Mouse (Mus musculus) lung, postnatal 36 days (tissue): ENCODE measurements around the gene Exoc4.
A peak's percentile ranks its signal among the peaks of the same experiment; 100 is the strongest.

Experiments
- DNase-seq: peaks from one replicate; pipeline ENCODE4 v3.0.0; 2022; ENCODE audit warnings: mixed read lengths

Gene Exoc4

DNA sequence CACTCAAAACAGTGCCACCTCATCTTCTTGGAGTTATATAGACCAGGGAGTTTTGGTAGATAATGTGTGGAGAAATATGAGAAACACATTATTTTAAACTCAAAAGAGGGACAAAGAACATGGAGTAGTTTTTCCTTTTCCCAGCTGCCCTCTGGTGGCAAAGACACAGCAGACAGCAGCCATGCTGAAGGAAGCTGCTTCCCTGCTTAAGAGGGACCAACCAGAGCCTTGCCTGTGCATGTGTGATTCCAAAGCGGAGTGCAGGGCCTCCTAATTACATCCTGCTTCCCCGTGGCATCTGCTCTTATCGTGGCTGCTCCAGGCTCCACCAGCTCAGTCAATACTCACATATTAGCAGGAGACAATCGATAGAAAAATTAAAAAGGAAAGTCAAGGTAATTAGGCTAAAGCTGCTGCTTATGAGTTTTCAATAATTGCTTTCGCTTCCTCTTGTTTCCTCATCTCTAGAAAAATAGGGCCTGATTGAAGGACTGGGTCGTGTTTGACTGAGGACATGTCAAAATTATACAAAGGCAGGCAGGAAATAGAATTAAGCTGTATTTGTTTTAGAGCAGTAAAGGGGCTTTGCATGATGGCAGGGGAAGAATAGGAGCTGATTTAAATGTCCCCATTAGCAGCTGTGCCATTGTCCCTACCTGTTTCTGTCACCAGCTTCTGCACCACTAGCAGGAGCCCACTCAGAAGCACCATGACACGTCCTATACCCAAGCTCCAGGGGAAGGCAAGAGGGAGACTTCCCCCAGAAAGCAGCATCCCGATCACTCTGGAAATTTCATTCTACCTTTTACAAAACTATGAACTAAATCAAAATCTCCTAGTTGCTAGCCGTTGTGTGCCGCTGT is 433.1 kb downstream of the Exoc4 start:
- peak; percentile 19 for DNase-seq

DNA sequence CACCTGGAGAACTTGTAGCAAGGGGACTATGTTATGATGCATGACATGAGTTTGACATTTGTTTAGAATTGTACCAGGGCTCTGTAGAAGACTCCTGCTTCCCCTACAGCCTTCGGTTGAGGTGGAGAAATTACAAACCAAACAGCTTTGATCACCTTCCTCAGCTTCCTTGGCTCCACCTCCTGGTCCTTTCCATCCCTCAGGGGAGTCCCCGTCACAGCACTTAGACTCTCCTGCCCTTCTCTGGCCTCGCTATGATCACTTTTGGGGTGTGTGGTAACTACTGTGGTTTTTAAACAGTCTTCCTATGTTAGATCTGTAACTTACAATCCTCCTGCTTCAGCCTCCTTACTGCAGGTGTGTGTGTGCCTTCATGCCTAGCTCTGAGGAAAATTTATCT is 434.6 kb downstream of the Exoc4 start:
- DNase-seq: no peak

DNA sequence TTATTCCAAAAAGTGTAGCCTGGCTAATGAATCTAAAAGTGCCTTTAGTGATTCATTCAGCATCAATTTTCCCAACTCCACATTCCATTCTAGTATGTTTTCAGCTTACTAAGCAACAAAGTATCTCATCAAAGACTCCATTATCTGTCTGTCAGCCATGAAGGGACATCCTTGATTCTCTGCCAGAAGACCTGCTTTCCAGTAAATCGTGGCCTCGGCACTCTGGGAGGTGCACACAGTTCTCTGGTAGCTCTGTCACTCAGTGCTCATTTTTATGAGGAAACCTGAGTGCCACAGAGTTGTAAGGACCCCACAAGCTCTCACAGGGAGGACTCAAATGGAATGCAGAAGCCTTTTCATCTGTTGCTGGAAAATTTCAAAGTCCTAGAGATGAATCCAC is 436.4 kb downstream of the Exoc4 start:
- DNase-seq: no peak

DNA sequence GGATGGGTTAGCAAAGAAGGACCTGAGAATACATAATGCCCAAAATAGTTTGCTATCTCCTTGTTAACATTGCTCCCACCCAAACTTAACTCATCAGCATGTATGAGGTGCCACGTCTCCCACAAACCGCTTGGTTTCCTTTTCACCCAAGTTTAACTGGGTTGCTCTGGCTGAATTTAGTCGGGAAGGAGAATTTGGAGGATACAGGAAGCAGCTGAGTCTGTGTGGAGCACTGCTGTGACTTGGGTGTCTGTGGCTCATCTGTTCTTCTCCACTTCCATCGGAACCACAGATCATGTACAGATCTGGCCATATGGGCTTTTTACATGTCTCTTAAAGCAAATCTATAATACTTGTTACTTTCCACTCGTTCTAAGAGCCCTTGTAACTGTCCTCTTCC is 441.7 kb downstream of the Exoc4 start:
- DNase-seq: no peak

DNA sequence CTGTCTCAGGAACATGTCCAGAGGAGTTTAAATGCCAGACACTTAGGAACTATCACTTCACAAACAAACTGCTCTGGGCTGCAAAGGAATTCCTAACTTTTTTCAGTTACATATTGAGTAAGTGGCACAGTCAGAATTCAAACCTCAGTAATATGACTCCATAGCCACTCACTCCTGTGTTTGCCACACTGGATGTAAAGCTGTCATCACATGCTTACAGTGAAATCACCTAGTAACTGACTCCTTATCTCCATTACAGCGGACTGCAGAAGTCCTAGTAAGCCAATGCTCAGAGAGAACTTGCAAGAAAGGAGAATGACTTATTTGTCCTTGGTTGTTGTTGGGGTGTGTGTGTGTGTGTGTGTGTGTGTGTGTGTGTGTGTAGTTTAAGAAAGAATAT is 448.1 kb downstream of the Exoc4 start:
- no peak for DNase-seq

DNA sequence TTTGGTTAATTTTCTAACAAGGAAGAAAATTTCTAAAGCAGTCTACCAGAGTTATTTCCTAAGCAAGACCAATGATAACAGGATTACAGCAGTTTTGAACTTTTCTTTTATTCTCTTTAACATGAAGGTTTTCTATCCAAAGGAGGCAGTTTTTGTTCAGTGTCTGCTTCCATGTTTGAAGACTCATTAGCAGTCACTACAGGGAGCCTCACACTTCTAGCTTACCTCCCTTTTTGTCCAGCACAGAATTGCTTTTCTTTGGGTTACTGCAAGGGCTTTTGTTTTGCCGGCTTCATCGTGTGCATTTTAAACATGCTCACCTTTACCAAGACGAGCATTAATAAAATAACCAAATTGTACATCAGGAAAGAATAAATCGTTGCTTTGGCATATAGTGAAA is 460.0 kb downstream of the Exoc4 start:
- DNase-seq: no peak

DNA sequence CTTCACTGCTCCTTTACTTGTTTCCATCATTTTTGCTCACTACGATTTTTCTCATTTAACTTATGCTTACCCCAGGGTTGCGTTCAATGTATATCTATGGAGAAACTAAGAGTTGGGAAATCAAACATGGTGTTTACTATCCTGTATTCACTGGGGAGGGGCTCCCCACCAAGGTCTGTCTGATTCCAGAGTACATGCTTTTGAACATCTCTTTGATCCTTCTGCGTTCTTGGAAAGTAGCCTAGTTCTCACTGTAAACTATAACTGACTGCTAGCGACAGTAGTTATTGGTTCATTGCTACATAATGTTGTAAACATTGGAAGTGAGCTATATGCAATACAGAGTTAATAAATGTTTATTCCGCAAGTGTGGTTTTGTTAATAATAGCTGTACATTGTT is 460.5 kb downstream of the Exoc4 start:
- no peak for DNase-seq

DNA sequence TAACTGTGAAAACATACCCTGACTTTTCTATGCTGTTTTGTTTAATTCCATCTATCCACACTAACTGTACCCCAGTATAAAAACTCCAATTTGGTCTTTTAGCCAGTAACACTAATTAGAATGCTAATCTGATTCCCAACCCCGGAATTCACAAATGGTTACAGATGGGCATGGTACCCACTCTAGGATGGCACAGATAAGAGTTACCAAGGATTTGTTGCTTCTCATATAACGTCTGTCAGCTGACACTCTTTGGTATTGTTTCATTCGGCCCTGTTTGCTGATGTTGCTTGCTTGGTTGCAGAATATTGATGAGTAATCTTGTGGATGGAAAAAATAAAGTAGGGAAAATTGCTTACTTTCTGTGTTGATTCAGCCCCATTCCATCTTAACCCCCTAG is 462.9 kb downstream of the Exoc4 start:
- DNase-seq: no peak

DNA sequence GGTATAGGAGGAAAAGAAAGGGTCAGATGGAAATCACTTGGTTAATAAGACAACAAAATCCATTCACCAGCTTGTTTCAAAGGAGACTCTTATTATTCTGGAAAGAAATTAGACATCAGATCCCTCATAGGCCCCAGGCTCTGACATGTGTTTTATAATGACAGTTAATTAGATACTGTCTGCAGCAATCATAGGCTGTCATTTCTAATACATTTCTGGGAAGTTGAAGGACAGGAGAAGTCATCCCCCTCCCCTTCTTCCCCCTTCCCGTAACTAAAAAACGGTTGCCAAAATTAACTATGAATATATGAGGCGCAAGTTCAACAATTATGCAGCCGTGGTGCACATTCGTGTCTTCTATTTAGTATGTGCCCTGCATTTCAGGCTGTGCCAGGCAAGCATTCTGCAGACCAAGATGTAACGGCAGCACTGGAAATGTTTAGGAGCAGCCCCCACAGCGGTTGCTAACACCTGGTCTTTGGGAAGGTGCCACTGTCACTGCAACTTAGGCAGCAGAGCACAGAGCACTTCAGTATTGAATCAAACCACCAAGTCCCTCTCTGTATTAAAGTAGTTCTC is 463.7 kb downstream of the Exoc4 start:
- no peak for DNase-seq

DNA sequence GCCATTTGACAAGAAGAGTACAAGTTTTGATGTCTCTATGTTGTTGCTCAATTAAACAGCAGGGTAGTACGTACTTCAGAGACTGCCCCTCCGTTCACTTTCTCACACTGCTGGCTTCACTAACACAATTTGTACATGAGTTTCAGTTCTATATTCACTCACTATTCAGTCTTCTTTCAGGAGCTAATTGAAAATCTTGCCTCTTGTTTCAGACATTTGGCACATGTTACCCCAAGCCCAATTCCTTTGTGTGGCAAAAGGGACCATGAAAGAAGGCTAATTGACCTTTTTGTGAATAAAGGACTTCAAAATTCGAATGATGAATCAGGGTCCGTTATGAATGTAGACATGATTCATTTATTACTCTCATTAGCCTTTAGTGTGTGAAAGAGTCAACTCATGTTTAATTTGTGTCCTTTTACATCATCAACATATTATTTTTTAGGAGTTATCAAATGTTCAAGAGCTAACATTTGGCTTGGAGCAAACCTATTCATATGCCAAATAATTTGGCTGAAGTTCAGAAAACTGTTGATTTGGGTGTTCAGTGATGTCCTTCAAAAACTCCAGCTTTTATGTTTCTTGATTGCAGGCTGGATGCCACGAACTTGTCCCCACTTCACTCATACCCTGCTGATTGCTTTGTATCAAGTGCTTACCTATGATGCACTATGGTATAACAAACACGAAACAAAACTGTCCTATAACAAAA is 467.5 kb downstream of the Exoc4 start:
- DNase-seq: peak; percentile 1

DNA sequence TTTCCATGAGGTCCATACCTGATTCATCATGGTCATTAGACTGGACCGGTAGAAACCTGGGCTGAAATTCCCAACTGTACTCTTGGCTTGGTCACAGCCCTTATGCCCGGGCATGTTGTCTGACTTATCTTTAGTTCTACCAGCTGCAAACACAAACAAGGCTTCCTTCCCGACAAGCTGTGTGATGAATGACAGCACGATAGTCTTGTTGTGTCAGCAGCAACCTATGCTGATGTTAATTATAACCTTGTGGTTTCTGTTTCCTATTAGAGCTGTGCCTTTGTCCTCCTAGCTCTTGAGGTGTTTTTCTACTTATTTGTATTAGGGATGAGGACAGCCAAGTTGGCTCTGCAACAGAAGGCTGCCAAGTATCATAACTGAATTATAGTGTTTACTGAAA is 472.3 kb downstream of the Exoc4 start:
- peak; percentile 0 for DNase-seq

DNA sequence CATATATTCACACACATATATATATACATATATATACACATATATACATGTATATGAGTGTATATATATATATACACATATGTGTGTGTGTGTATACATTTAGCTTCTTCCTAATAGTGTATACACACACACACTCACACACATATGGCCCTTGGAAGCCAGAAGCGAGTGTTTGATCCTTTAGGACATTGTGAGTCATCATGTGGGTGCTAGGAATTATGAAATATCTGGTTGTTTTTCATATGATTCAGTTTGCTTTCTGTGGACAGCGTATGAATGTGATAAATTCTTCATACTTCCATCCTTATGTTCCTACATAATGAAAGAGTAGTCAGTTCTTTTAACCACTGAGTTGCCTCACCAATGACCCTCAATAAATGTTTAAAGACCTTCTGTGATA is 473.9 kb downstream of the Exoc4 start:
- DNase-seq: no peak

DNA sequence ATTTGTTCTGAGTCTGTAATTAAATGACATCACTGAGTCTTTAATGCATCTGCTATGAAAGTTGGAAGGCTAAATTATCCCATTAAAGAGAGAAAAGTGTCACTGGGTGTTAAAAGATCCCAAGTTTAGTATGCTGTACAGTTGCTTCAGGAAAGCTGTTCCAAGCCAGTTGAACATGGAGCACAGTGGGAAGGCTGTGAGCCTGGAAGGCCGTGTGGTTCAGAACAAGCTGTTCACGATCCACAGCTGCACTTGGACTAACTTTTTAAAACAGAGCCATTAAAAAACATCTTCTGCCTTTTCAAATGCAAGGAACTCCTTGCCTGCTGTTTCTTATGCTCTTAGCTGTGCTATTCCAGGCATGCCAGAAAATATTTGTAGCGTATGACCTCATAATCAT is 475.7 kb downstream of the Exoc4 start:
- DNase-seq: no peak

DNA sequence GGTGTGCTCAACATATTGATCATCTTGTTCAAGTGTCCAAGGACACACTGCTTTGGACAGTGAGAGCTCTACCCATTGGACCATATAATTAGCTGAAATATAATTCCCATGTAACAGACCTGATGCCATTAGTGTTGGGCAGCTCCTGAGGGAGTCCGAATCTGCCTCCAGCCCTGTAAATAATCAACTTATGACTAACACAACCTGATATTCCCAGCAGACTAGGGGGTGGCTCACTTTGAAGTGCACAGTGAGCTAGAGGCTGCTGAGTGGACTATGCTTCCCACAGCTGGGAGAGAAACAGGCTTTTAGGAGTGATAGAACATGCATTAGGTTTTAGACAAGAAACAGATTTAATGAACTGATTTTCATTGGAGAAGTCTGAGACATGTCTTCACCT is 478.4 kb downstream of the Exoc4 start:
- no peak for DNase-seq

DNA sequence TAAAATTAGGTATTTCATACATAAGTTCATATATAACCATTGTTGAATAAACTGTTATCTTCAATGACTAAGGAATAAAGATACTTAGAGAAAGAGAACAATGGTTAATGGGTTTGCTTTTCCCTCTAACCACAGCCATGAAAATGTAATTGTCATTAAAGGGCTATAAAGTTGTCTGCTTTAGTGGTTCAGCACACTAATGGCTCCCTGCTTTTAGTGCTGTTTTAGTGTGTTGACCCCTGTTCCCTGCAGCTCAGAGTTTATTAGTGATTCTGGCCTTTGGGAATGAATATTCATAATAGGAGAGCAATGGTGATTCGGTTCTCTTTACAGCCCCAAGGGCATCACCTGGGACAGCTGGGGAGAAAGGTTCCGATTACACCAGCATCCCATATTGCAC is 483.3 kb downstream of the Exoc4 start:
- no peak for DNase-seq

DNA sequence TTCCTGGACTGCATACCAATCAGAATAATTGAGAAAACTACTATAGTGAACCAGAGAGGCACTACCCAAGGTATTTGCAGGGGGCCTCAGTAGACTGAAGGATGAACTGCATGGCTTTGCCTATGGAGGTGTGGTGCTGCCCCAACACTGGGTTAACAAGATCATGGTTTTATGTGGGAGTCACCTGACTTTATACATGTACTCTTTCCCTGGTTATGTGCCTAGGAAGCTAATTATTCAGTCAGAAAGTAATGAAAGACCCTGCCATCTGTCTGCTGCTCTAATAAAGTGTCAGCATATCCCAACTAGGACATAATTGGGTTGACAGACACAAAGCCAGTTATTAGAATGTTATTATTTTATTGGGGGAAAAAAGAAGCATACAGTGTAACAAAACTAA is 484.7 kb downstream of the Exoc4 start:
- no peak for DNase-seq

DNA sequence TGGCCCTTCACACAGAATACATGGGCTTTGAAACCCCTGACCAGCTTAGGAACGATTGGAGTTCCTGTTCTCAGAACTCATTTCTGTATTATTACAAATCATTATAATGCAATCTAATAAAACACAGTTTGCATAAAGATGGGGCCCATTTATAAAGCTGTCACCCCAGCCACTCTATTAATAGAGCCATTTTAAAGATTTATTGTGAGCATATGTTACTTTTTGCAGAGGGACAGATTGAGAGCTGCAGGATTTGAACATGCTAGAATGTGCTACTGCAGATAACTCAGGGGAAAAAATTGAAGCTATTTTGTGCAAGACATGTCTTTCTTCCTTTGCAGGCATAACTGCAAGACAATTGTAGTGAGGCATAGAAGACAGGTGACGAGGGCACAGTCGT is 485.1 kb downstream of the Exoc4 start:
- no peak for DNase-seq

DNA sequence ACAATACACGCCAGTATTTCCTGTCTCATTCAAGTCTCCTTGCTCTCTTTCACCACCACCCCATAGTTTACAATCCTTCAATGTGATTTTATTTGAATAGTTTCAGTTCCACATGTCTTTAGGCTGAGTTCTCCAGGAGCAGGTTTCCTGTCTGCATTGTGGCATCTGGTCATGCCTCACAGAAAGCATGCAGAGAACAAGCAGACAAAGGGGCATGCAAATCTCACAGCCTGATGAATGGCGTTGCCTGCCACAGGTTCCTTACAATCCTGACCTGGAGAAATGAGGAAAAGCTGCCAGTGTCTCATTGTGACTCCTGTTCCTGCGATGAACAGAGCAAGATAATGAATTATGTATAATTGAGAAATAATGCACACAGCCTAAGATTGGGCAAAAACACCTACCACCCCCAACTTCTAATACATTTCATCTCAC is 490.0 kb downstream of the Exoc4 start:
- DNase-seq: no peak

DNA sequence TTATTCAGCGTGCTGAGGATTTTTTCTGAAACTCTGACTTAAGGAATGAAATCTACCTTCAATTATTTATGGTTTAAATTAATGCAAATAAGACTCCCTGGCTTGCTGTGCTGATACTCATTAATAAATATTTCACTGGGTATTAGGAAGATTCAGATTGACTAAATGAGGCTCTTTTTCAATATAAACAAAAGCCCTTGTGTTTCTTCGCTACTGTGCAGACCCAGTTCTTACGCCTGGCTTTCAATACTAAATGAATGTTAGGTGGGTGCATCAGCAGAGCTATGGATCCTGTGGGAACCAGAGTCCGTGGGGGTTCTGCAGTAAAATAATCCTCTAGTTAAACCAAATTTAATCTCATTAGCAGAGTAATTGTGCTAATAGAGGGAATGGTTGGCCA is 490.4 kb downstream of the Exoc4 start:
- DNase-seq: no peak

DNA sequence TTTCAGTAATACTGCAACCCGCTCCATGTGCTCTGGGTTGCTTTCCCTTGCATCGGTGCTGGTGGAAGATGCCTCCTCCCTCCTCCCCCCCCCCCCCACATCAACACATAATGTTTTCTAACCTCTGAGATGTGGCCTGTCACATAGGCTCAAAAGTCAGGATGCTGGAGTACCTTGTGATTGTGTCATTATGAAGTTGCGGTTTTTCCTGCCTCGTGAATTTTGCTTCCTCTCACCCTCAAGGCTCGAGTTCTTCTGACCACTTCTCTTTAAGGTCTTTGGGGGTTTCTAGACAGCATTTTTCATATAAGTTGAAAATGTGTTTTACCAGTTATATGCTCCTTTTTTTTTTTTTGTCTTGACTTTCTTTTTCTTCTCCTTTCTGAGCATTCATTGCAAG is 507.1 kb downstream of the Exoc4 start:
- no peak for DNase-seq

DNA sequence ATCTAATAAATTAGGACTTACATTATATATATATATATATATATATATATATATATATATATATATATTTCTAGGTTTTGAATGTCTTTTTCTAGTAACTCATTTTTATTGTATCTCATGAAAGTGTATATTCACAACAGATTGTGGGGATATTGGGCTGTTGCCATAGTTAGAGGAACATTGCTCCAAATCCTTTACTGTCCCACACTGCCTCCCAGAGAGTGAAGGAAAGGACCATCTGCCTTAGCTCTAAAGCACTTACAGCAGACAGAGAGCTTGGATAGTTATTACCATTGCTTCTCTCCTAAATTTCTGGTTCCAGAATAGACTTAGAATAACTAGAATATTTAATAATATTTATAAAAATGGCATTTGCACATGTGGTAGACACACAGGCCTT is 512.7 kb downstream of the Exoc4 start:
- no peak for DNase-seq

DNA sequence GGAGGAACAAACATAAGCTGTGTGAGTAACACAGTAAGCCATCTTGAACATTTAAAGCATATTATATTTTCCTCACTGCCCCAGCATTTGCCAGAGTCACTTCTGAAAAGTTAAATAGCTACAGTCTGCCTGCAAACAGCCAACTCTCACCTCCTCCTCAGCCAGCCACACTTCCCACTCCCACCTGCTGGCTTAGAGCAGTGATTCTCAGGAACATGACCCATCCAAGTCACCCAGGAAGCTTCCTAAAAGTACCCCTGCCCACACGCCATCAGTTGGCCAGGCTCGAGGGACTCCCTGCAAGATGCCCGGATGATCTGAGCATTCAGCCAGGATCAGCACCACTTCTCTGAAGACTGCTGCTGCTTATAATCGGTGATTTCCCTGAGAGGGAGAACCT is 514.4 kb downstream of the Exoc4 start:
- DNase-seq: no peak

DNA sequence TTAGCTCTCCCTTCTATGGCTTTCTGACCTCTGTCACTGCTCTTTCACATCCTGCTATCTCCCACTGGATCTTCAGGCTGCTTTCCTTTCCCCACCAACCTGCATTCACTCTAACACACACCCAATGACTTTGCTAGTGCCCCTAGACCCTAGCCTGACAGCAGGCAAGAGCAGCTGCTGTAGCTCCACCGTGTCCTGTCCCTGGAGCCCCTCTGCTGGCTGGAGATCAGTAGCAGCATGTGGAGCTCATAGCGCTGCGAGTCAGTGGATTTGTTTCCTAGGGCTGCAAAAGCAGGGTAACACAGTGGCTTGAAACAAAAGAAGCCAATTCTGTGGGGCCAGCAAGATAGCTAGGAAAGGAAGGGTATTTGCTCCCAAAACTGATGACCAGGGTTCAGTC is 515.1 kb downstream of the Exoc4 start:
- DNase-seq: no peak

DNA sequence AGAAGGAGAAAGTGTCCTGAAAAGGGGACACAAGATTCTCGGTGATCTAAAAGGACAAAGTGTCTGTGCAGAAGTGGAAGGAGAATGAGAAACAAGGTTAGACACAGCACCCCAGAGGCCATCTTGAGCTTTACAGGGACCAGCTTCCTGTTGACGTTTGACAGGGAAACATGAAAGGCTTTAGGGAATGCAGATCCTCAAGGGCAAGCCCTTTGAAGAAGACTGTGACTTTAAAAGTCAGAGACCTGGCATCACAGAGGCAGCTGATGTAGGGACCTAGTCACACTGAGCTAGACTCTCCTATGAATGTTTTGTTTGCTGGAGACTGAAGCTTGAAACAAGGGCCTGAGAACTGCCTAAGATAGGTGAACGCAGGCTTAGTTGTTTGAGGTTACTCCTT is 520.4 kb downstream of the Exoc4 start:
- DNase-seq: no peak
